Mouse (Mus musculus) kidney, adult 2 months (tissue): ENCODE data around the gene Smg6.

Experiments
- CTCF ChIP-seq: fragments of 200-500 bp; conservative IDR thresholded peaks from 2 replicates; pipeline ENCODE4 v1.5.1; 2011; ENCODE audit warnings: low read depth, mild to moderate bottlenecking, control low read depth, low read length, moderate library complexity, mixed read lengths; ENCODE audit not compliant: insufficient read depth, insufficient read length
- POLR2A ChIP-seq: fragments of 200-500 bp; IDR thresholded peaks from one replicate; pipeline ENCODE4 v1.6.1; 2011; ENCODE audit warnings: low read depth, low read length, control low read depth

DNA sequence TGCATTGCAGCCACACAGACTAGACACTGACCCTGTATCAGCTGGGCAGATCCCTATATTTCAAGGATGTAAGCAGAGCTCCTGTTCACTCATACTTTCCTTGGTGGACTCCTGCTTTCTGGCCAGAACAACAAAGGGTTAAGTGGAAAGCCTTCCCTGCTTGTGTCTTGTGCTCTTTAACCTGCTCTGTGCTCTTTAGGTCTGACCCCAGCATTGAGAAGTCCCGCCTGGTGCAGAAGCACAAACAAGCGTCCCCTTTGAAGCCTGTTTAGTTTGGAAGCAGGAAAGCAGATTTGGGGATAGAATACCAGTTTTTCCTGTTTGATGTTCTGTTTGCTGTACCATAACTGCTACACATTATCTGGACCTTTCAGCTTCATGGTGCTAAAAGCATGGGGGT, 232.3 kb downstream of the Smg6 start:
- TF ChIP-seq POLR2A (no peak), CTCF (no peak)
